Mouse (Mus musculus) bone marrow macrophage, adult 2 months (primary cell): ENCODE measurements around the gene Cdhr2.

Experiments
- CTCF ChIP-seq: IDR thresholded peaks from 2 replicates; pipeline ENCODE4 v1.5.1; 2012; ENCODE audit warnings: low read depth, mild to moderate bottlenecking, low read length, moderate library complexity
- POLR2A ChIP-seq: IDR thresholded peaks from 2 replicates; pipeline ENCODE4 v1.6.1; 2012; ENCODE audit warnings: mild to moderate bottlenecking, low read depth, low read length, borderline replicate concordance

DNA sequence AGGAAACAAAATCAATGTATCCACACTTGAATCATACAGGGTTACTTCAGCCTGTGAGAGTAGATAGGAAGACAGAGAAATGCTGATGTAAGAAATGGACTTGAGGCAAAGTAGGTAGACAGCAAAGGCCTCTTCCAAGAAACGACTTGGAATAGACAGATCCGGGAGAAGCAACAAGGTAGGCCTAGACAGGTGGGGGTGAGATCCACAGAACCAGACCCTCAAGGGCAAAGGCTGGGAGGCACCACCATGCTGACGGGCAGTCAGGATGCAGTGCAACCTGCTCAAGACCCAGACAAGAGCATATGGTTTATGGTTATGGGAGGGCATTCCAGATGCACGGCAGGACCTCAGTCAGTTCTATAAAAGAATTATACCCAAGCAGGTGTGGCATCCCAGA is 65.8 kb downstream of the Cdhr2 start:
- TF ChIP-seq CTCF (no peak), POLR2A (no peak)
